Mouse (Mus musculus) CH12.LX (cell line): ENCODE results near the gene Cxcr2. TPM values are rescaled to one million over a fixed set of nuclear protein-coding genes. Genes with fewer than 3 reads are reported as not detected.

Source experiments
- DNase-seq: peaks from one replicate; pipeline ENCODE4 v3.0.0-alpha.2; 2013; ENCODE audit errors: extremely low read depth
- H3K27ac ChIP-seq: 2 replicates; pipeline ENCODE4 v1.5.1; 2012; ENCODE audit warnings: low read depth, mild to moderate bottlenecking, control low read depth, moderate library complexity; ENCODE audit not compliant: insufficient read depth
- H3K27me3 ChIP-seq: replicated peaks from 2 replicates; pipeline ENCODE3; 2012; ENCODE audit warnings: inconsistent platforms
- H3K36me3 ChIP-seq, 2 experiments: replicated peaks in 1 of 2; 2 replicates each; pipeline versions ENCODE3 to v1.6.1; 2012; ENCODE audit warnings: inconsistent platforms in 1 of 2, low read length in 1 of 2, mild to moderate bottlenecking in 1 of 2, mixed read lengths in 1 of 2, moderate library complexity in 1 of 2; ENCODE audit not compliant: control insufficient read depth in 1 of 2, insufficient read depth in 1 of 2
- H3K4me1 ChIP-seq, 2 experiments: 2 replicates each; pipeline ENCODE4 v1.6.1; 2012; ENCODE audit warnings: inconsistent platforms in 1 of 2, moderate library complexity in 1 of 2; ENCODE audit not compliant: insufficient read depth in 2 of 2, control insufficient read depth in 1 of 2
- H3K4me2 ChIP-seq: 2 replicates; pipeline ENCODE4 v1.6.1; 2012; ENCODE audit warnings: low read depth, mild to moderate bottlenecking, control low read depth; ENCODE audit not compliant: poor library complexity, insufficient read depth, severe bottlenecking
- H3K4me3 ChIP-seq, 3 experiments: fragments of 150-350 bp in 1 of 3; sonication (generic) in 1 of 3; replicated peaks in 1 of 3; 2 replicates each; pipeline versions ENCODE3 to v1.5.1; 2011 to 2012; ENCODE audit warnings: low read depth in 2 of 3, low read length in 2 of 3, mild to moderate bottlenecking in 2 of 3, moderate library complexity in 2 of 3, control low read depth in 1 of 3, improper control_type of control experiment in 1 of 3, inconsistent platforms in 1 of 3, mixed read lengths in 1 of 3; ENCODE audit not compliant: poor library complexity in 1 of 3
- H3K79me2 ChIP-seq: replicated peaks from 2 replicates; pipeline ENCODE4 v1.6.1; 2012; ENCODE audit warnings: mild to moderate bottlenecking, moderate library complexity; ENCODE audit not compliant: control insufficient read depth, poor library complexity, insufficient read depth, severe bottlenecking; ENCODE audit errors: extremely low read depth
- H3K9ac ChIP-seq: 2 replicates; pipeline ENCODE4 v1.6.1; 2012; ENCODE audit warnings: low read depth, mild to moderate bottlenecking, control low read depth, moderate library complexity; ENCODE audit not compliant: insufficient read depth
- H3K9me3 ChIP-seq: replicated peaks from 2 replicates; pipeline ENCODE3; 2012; ENCODE audit warnings: low read length, inconsistent platforms, mixed read lengths
- BHLHE40 ChIP-seq: IDR thresholded peaks from 2 replicates; pipeline ENCODE4 v1.6.1; 2011; ENCODE audit warnings: mild to moderate bottlenecking, low read depth, low read length, improper control_type of control experiment
- CHD1 ChIP-seq: IDR thresholded peaks from 2 replicates; pipeline ENCODE4 v1.6.1; 2012; ENCODE audit warnings: low read depth, low read length, improper control_type of control experiment, inconsistent platforms
- CTCF ChIP-seq, 2 experiments: IDR thresholded peaks in 1 of 2; conservative IDR thresholded peaks in 1 of 2; 2 replicates each; pipeline ENCODE4 v1.5.1; 2011 to 2012; ENCODE audit warnings: low read depth in 2 of 2, low read length in 2 of 2, improper control_type of control experiment in 1 of 2, inconsistent platforms in 1 of 2, mild to moderate bottlenecking in 1 of 2, moderate library complexity in 1 of 2
- E2F4 ChIP-seq: IDR thresholded peaks from 2 replicates; pipeline ENCODE4 v1.6.1; 2011; ENCODE audit warnings: low read depth, low read length, improper control_type of control experiment; ENCODE audit not compliant: insufficient replicate concordance
- ELF1 ChIP-seq: IDR thresholded peaks from 2 replicates; pipeline ENCODE4 v1.6.1; 2014; ENCODE audit warnings: low read depth, mild to moderate bottlenecking, inconsistent platforms, low read length, improper control_type of control experiment
- ETS1 ChIP-seq: conservative IDR thresholded peaks from 2 replicates; pipeline ENCODE4 v1.6.1; 2012; ENCODE audit warnings: low read depth, mild to moderate bottlenecking, inconsistent platforms, low read length, improper control_type of control experiment, moderate library complexity
- IRF4 ChIP-seq: IDR thresholded peaks from 2 replicates; pipeline ENCODE4 v1.6.1; 2014; ENCODE audit warnings: low read depth, mild to moderate bottlenecking, inconsistent platforms, low read length, improper control_type of control experiment
- JUN ChIP-seq: IDR thresholded peaks from 2 replicates; pipeline ENCODE4 v1.6.1; 2011; ENCODE audit warnings: low read depth, mild to moderate bottlenecking, low read length, improper control_type of control experiment, moderate library complexity; ENCODE audit not compliant: insufficient read depth
- JUND ChIP-seq: conservative IDR thresholded peaks from 2 replicates; pipeline ENCODE4 v1.6.1; 2011; ENCODE audit warnings: low read depth, low read length, improper control_type of control experiment
- KAT2A ChIP-seq: IDR thresholded peaks from 2 replicates; pipeline ENCODE4 v1.6.1; 2012; ENCODE audit warnings: low read length, improper control_type of control experiment, inconsistent platforms; ENCODE audit not compliant: insufficient replicate concordance
- MAFK ChIP-seq: IDR thresholded peaks from 2 replicates; pipeline ENCODE4 v1.6.1; 2011; ENCODE audit warnings: low read length, improper control_type of control experiment; ENCODE audit not compliant: insufficient replicate concordance
- MAZ ChIP-seq: IDR thresholded peaks from 2 replicates; pipeline ENCODE4 v1.6.1; 2012; ENCODE audit warnings: low read depth, mild to moderate bottlenecking, inconsistent platforms, low read length, improper control_type of control experiment, moderate library complexity
- MEF2A ChIP-seq: IDR thresholded peaks from 2 replicates; pipeline ENCODE4 v1.6.1; 2014; ENCODE audit warnings: low read depth, mild to moderate bottlenecking, inconsistent platforms, low read length, improper control_type of control experiment, borderline replicate concordance
- MYC ChIP-seq: IDR thresholded peaks from 2 replicates; pipeline ENCODE4 v1.6.1; 2011; ENCODE audit warnings: low read depth, mild to moderate bottlenecking, improper control_type of control experiment, low read length
- NELFE ChIP-seq: IDR thresholded peaks from 2 replicates; pipeline ENCODE4 v1.6.1; 2011; ENCODE audit warnings: low read depth, low read length, improper control_type of control experiment
- POLR2A ChIP-seq: IDR thresholded peaks from 2 replicates; pipeline ENCODE4 v1.6.1; 2011; ENCODE audit warnings: low read depth, mild to moderate bottlenecking, improper control_type of control experiment, low read length
- POLR2AphosphoS2 ChIP-seq: IDR thresholded peaks from 2 replicates; pipeline ENCODE4 v1.6.1; 2011; ENCODE audit warnings: low read depth, low read length, improper control_type of control experiment
- RAD21 ChIP-seq: IDR thresholded peaks from 2 replicates; pipeline ENCODE4 v1.6.1; 2011; ENCODE audit warnings: low read depth, mild to moderate bottlenecking, low read length, improper control_type of control experiment, moderate library complexity
- RCOR1 ChIP-seq: conservative IDR thresholded peaks from 2 replicates; pipeline ENCODE4 v1.6.1; 2012; ENCODE audit warnings: low read depth, mild to moderate bottlenecking, inconsistent platforms, low read length, improper control_type of control experiment
- SIN3A ChIP-seq: IDR thresholded peaks from 2 replicates; pipeline ENCODE4 v1.6.1; 2012; ENCODE audit warnings: low read length, improper control_type of control experiment, inconsistent platforms
- SMC3 ChIP-seq: IDR thresholded peaks from 2 replicates; pipeline ENCODE4 v1.6.1; 2011; ENCODE audit warnings: low read depth, low read length, improper control_type of control experiment
- TBP ChIP-seq: conservative IDR thresholded peaks from 2 replicates; pipeline ENCODE4 v1.6.1; 2011; ENCODE audit warnings: low read depth, low read length, improper control_type of control experiment
- TCF12 ChIP-seq: IDR thresholded peaks from 2 replicates; pipeline ENCODE4 v1.6.1; 2014; ENCODE audit warnings: low read depth, mild to moderate bottlenecking, inconsistent platforms, low read length, improper control_type of control experiment
- UBTF ChIP-seq: IDR thresholded peaks from 2 replicates; pipeline ENCODE4 v1.6.1; 2012; ENCODE audit warnings: low read depth, mild to moderate bottlenecking, inconsistent platforms, low read length, improper control_type of control experiment, moderate library complexity
- USF1 ChIP-seq: IDR thresholded peaks from 2 replicates; pipeline ENCODE4 v1.6.1; 2014; ENCODE audit warnings: low read depth, mild to moderate bottlenecking, inconsistent platforms, low read length, improper control_type of control experiment
- USF2 ChIP-seq: conservative IDR thresholded peaks from 2 replicates; pipeline ENCODE4 v1.6.1; 2011; ENCODE audit warnings: low read depth, low read length, improper control_type of control experiment
- ZKSCAN1 ChIP-seq: IDR thresholded peaks from 2 replicates; pipeline ENCODE4 v1.6.1; 2012; ENCODE audit warnings: low read depth, inconsistent platforms, low read length, improper control_type of control experiment, borderline replicate concordance
- ZMIZ1 ChIP-seq: IDR thresholded peaks from 2 replicates; pipeline ENCODE4 v1.6.1; 2012; ENCODE audit warnings: low read depth, mild to moderate bottlenecking, inconsistent platforms, low read length, improper control_type of control experiment
- ZNF384 ChIP-seq: IDR thresholded peaks from 2 replicates; pipeline ENCODE4 v1.6.1; 2012; ENCODE audit warnings: low read depth, low read length, improper control_type of control experiment, inconsistent platforms
- dilution Hi-C: fragments of 300-500 bp; cut with MboI; formaldehyde crosslinking; loops from 2 replicates; pipeline ENCODE4 v1.14.3; 2020; ENCODE audit warnings: low sequenced_read_pairs; ENCODE audit not compliant: extremely low pct_unique_long_range_greater_than_20kb, extremely low pct_ligation_motif_present
- in situ Hi-C: fragments of 300-500 bp; cut with MboI; formaldehyde crosslinking; loops from 3 replicates; pipeline ENCODE4 v1.14.3; 2019; ENCODE audit warnings: low sequenced_read_pairs, low pct_ligation_motif_present, low pct_unique_long_range_greater_than_20kb, mixed read lengths
- polyA plus RNA-seq: library from polyadenylated mRNA; unstranded; fragments of >175 nt; gene quantifications from 2 replicates; pipeline ENCODE4 v1.2.1, GENCODE M21; 2012; ENCODE audit warnings: low read depth; ENCODE audit not compliant: insufficient read length
- total RNA-seq, 2 experiments: library from RNA; depleted of rRNA; stranded (reverse); fragments of 300-350 nt in 1 of 2; fragments of >200 nt in 1 of 2; gene quantifications; 2 replicates each; pipeline ENCODE4 v1.2.3; 2012 to 2014

Gene Cxcr2
- total and polyA plus RNA-seq, 3 experiments = 0.10 to 0.17 TPM; not detected in 1

GRCm38 (mm10) chr1:74132011-74132410 lies 21.8 kb upstream of the Cxcr2 start:
- no peak overlapping the region for H3K4me2 ChIP-seq
- H3K4me3 ChIP-seq = no peak overlapping the region
- no peaks in the 10 kb centered on the region for H3K36me3 ChIP-seq
- peaks cover 0 to 10% of the 10 kb centered on the region in 2 experiments; a peak in 2 of 4 replicates for H3K4me1 ChIP-seq
- H3K27me3 ChIP-seq = peaks cover 39% of the 10 kb centered on the region
- TF ChIP-seq CTCF (conservative IDR thresholded peaks at IDR 0.05 in 1 of 2, IDR thresholded peaks at IDR 0.05 in 1 of 2; ENCODE audit: low read depth in 2 of 2, low read length in 2 of 2) (peak in 1 of 2 experiments; percentile 34; a peak in 2 of 4 replicates), ZKSCAN1 (no peak), IRF4 (no peak), MYC (no peak), JUN (no peak), ZMIZ1 (no peak), NELFE (no peak), POLR2AphosphoS2 (no peak), SMC3 (no peak), RCOR1 (no peak), RAD21 (peak; percentile 4), KAT2A (no peak), E2F4 (no peak), SIN3A (no peak), ETS1 (no peak), CHD1 (no peak)
- no peak for DNase-seq
- H3K9me3 ChIP-seq = no peaks in the 10 kb centered on the region
- in situ Hi-C loops = no loop called here
- no peak overlapping the region for H3K9ac ChIP-seq
- no peak overlapping the region for H3K27ac ChIP-seq
- no peaks in the 10 kb centered on the region for H3K79me2 ChIP-seq
- dilution Hi-C loops = no loop called here

- no peak for DNase-seq
- H3K79me2 ChIP-seq = no peaks in the 10 kb centered on the region
- H3K27ac ChIP-seq = no peak overlapping the region
- dilution Hi-C loops (no loop called here), in situ Hi-C loops (no loop called here)
- H3K4me3 ChIP-seq = no peak overlapping the region
- no peak overlapping the region for H3K9ac ChIP-seq
- H3K9me3 ChIP-seq = no peaks in the 10 kb centered on the region
- H3K36me3 ChIP-seq = no peaks in the 10 kb centered on the region
- TF ChIP-seq ZKSCAN1 = no peak
- TF ChIP-seq TBP = no peak
- no peak for TF ChIP-seq SMC3
- no peak for TF ChIP-seq MEF2A
- no peak for TF ChIP-seq ELF1
- TF ChIP-seq USF1 = no peak
- no peak for TF ChIP-seq BHLHE40
- no peak for TF ChIP-seq TCF12
- no peak for TF ChIP-seq POLR2A
- no peak for TF ChIP-seq MAFK
- TF ChIP-seq MAZ = no peak
- TF ChIP-seq RCOR1 = no peak
- no peak for TF ChIP-seq ZNF384
- TF ChIP-seq IRF4 = no peak
- TF ChIP-seq USF2 = no peak
- no peak for TF ChIP-seq JUND
- no peak for TF ChIP-seq JUN
- no peak for TF ChIP-seq UBTF
- no peak for TF ChIP-seq E2F4
- no peak for TF ChIP-seq MYC
- H3K4me1 ChIP-seq = peaks cover 0 to 10% of the 10 kb centered on the region in 2 experiments; a peak in 2 of 4 replicates
- H3K4me2 ChIP-seq = no peak overlapping the region
- H3K27me3 ChIP-seq = peaks cover 26% of the 10 kb centered on the region
Measured at GRCm38 (mm10) chr1:74133954-74134353, 19.8 kb upstream of the Cxcr2 start.
